Mouse (Mus musculus) ES-E14 (cell line): ENCODE measurements around the gene Fsip1. TPM values are rescaled to one million over a fixed set of nuclear protein-coding genes. Genes with fewer than 3 reads are reported as not detected.

Experiments used
- DNase-seq: peaks from one replicate; pipeline ENCODE4 v3.0.0-alpha.2; 2013; ENCODE audit warnings: low read depth, low spot score
- H3K27ac ChIP-seq: 2 replicates; pipeline ENCODE4 v1.5.1; 2012; ENCODE audit warnings: low read depth, mild to moderate bottlenecking, low read length, moderate library complexity, mixed read lengths; ENCODE audit not compliant: poor library complexity, insufficient read depth, severe bottlenecking
- H3K36me3 ChIP-seq: 2 replicates; pipeline ENCODE4 v1.6.1; 2012; ENCODE audit warnings: mild to moderate bottlenecking, low read length, moderate library complexity, mixed read lengths; ENCODE audit not compliant: control insufficient read depth, poor library complexity, insufficient read depth, severe bottlenecking
- H3K4me1 ChIP-seq, 2 experiments: fragments of 150-350 bp in 1 of 2; sonication (generic) in 1 of 2; 2 replicates each; pipeline ENCODE4 v1.6.1; 2012; ENCODE audit warnings: low read length in 2 of 2, mild to moderate bottlenecking in 1 of 2, mixed read lengths in 1 of 2; ENCODE audit not compliant: control insufficient read depth in 2 of 2, insufficient read depth in 2 of 2, poor library complexity in 1 of 2
- H3K4me3 ChIP-seq, 2 experiments: fragments of 150-350 bp in 1 of 2; sonication (generic) in 1 of 2; 2 replicates each; pipeline ENCODE4 v1.5.1; 2012; ENCODE audit warnings: low read length in 2 of 2, low read depth in 1 of 2, mild to moderate bottlenecking in 1 of 2, mixed read lengths in 1 of 2; ENCODE audit not compliant: insufficient read depth in 1 of 2, poor library complexity in 1 of 2, severe bottlenecking in 1 of 2
- H3K9ac ChIP-seq: 2 replicates; pipeline ENCODE4 v1.6.1; 2012; ENCODE audit warnings: low read depth, mild to moderate bottlenecking, low read length, mixed read lengths; ENCODE audit not compliant: poor library complexity, insufficient read depth, severe bottlenecking
- H3K9me3 ChIP-seq: fragments of 150-350 bp; sonication (generic); 2 replicates; pipeline ENCODE4 v1.6.1; 2012; ENCODE audit warnings: low read depth, mild to moderate bottlenecking, low read length; ENCODE audit not compliant: control insufficient read depth, insufficient read depth
- CHD2 ChIP-seq: IDR thresholded peaks from 2 replicates; pipeline ENCODE4 v1.6.1; 2014; ENCODE audit warnings: mild to moderate bottlenecking, low read depth, low read length, inconsistent platforms
- HCFC1 ChIP-seq: IDR thresholded peaks from 2 replicates; pipeline ENCODE4 v1.6.1; 2012; ENCODE audit warnings: low read length, inconsistent platforms, borderline replicate concordance; ENCODE audit not compliant: insufficient read depth
- MAFK ChIP-seq: IDR thresholded peaks from 2 replicates; pipeline ENCODE4 v1.6.1; 2014; ENCODE audit warnings: mild to moderate bottlenecking, low read depth, low read length, inconsistent platforms; ENCODE audit not compliant: insufficient read depth
- ZC3H11A ChIP-seq: IDR thresholded peaks from 2 replicates; pipeline ENCODE4 v1.6.1; 2012; ENCODE audit warnings: low read depth, mild to moderate bottlenecking, inconsistent platforms, low read length, borderline replicate concordance
- ZNF384 ChIP-seq: IDR thresholded peaks from 2 replicates; pipeline ENCODE4 v1.6.1; 2012; ENCODE audit warnings: low read depth, low read length, inconsistent platforms
- in situ Hi-C, 2 experiments: fragments of 600-800 bp; cut with MboI; formaldehyde crosslinking; loops; one replicate each; pipeline ENCODE4 v1.15.1; 2025; ENCODE audit warnings: low sequenced_read_pairs in 2 of 2, inconsistent platforms in 1 of 2; ENCODE audit not compliant: unreplicated experiment in 2 of 2
- total RNA-seq: library from RNA; depleted of rRNA; stranded (reverse); fragments of 300-350 nt; gene quantifications from 2 replicates; pipeline ENCODE4 v1.2.3, GENCODE M21; 2012; rRNA removed

The Fsip1 gene
- 0.63 and 0.85 TPM in 2 replicates for total RNA-seq

- Histone ChIP-seq H3K4me1 (no peaks in the 10 kb centered on the region; a peak in 1 of 4 replicates), H3K27ac (no peak within 1 kb of the TSS), H3K4me3 (peak within 1 kb of the TSS; percentile 73 to 88), H3K36me3 (no peaks in the 10 kb centered on the region), H3K9me3 (no peaks in the 10 kb centered on the region), H3K9ac (peak within 1 kb of the TSS; percentile 68; the same call in 1 of the 2 replicates)
- no peak for TF ChIP-seq MAFK
- TF ChIP-seq ZNF384, result no peak
- TF ChIP-seq HCFC1, result no peak
- TF ChIP-seq CHD2, result peak; percentile 98
- TF ChIP-seq ZC3H11A, result no peak
- DNase-seq, result peak; percentile 81
- in situ Hi-C loops, result no loop called here
Observed at GRCm38 (mm10) chr2:118256621-118257053, at the start of gene Fsip1. TSS of gene Fsip1 (minus strand) at chr2:118256966.

- H3K9me3 ChIP-seq, result no peaks in the 10 kb centered on the region
- no peak for DNase-seq
- no peaks in the 10 kb centered on the region for H3K36me3 ChIP-seq
- no peak overlapping the region for H3K27ac ChIP-seq
- no peak overlapping the region for H3K4me3 ChIP-seq
- in situ Hi-C loops, result no loop called here
- peaks cover 5 to 12% of the 10 kb centered on the region in 2 experiments; a peak in 2 of 4 replicates for H3K4me1 ChIP-seq
- H3K9ac ChIP-seq, result no peak overlapping the region
- no peak for TF ChIP-seq HCFC1
- no peak for TF ChIP-seq CHD2
- no peak for TF ChIP-seq ZC3H11A
- TF ChIP-seq MAFK, result no peak
- TF ChIP-seq ZNF384, result no peak
Observed at GRCm38 (mm10) chr2:118306522-118306895, 49.7 kb upstream of the Fsip1 start.

- Histone ChIP-seq H3K27ac (no peak overlapping the region), H3K4me1 (peaks cover 5 to 12% of the 10 kb centered on the region in 2 experiments; a peak in 2 of 4 replicates), H3K36me3 (no peaks in the 10 kb centered on the region), H3K9ac (no peak overlapping the region), H3K9me3 (no peaks in the 10 kb centered on the region), H3K4me3 (no peak overlapping the region)
- no peak for TF ChIP-seq ZC3H11A
- TF ChIP-seq CHD2, result no peak
- no peak for TF ChIP-seq ZNF384
- TF ChIP-seq HCFC1, result no peak
- TF ChIP-seq MAFK, result no peak
- no peak for DNase-seq
- in situ Hi-C loops, result no loop called here
Observed at GRCm38 (mm10) chr2:118305827-118306521, 49.2 kb upstream of the Fsip1 start.

GRCm38 (mm10) chr2:118303456-118303855 is 46.7 kb upstream of the Fsip1 start:
- in situ Hi-C loops, result no loop called here

More at GRCm38 (mm10) chr2:118303456-118303855, 46.7 kb upstream of the Fsip1 start:
- peaks cover 5 to 8% of the 10 kb centered on the region in 2 experiments; a peak in 2 of 4 replicates for H3K4me1 ChIP-seq
- no peaks in the 10 kb centered on the region for H3K9me3 ChIP-seq
- H3K36me3 ChIP-seq, result no peaks in the 10 kb centered on the region
- no peak for TF ChIP-seq ZNF384
- no peak for TF ChIP-seq CHD2
- no peak for TF ChIP-seq ZC3H11A
- no peak for TF ChIP-seq MAFK
- TF ChIP-seq HCFC1, result no peak
- no peak overlapping the region for H3K9ac ChIP-seq
- DNase-seq, result no peak
- H3K27ac ChIP-seq, result no peak overlapping the region
- H3K4me3 ChIP-seq, result no peak overlapping the region
